Mouse (Mus musculus) neural tube, embryonic 13.5 days (tissue): ENCODE data around the gene Prss43. TPM values are rescaled to one million over a fixed set of nuclear protein-coding genes. Genes with fewer than 3 reads are reported as not detected.

Source experiments
- ATAC-seq: fragments of 200-750 bp; cut with Nextera tagmentation; 2 replicates; pipeline ENCODE4 v1.8.0; 2017; ENCODE audit warnings: low read depth, mild to moderate bottlenecking, moderate TSS enrichment, moderate library complexity
- H3K27ac ChIP-seq: fragments of 300-500 bp; sonication (generic); replicated peaks from 2 replicates; pipeline ENCODE4 v1.5.1; 2015; ENCODE audit warnings: moderate library complexity, mild to moderate bottlenecking, inconsistent platforms
- H3K27me3 ChIP-seq: fragments of 300-500 bp; sonication (generic); 2 replicates; pipeline ENCODE4 v1.6.1; 2015; ENCODE audit warnings: mild to moderate bottlenecking, inconsistent platforms
- H3K36me3 ChIP-seq: fragments of 300-500 bp; sonication (generic); 2 replicates; pipeline ENCODE4 v1.6.1; 2015; ENCODE audit warnings: mild to moderate bottlenecking, inconsistent platforms
- H3K4me1 ChIP-seq: fragments of 300-500 bp; sonication (generic); replicated peaks from 2 replicates; pipeline ENCODE4 v1.6.1; 2015; ENCODE audit warnings: inconsistent platforms
- H3K4me2 ChIP-seq: fragments of 300-500 bp; sonication (generic); 2 replicates; pipeline ENCODE4 v1.6.1; 2015; ENCODE audit warnings: inconsistent platforms, mild to moderate bottlenecking, moderate library complexity
- H3K4me3 ChIP-seq: fragments of 300-500 bp; sonication (generic); 2 replicates; pipeline ENCODE4 v1.5.1; 2015; ENCODE audit warnings: mild to moderate bottlenecking, inconsistent platforms
- H3K9ac ChIP-seq: fragments of 300-500 bp; sonication (generic); 2 replicates; pipeline ENCODE4 v1.6.1; 2015; ENCODE audit warnings: moderate library complexity, mild to moderate bottlenecking, inconsistent platforms
- H3K9me3 ChIP-seq: fragments of 300-500 bp; sonication (generic); 2 replicates; pipeline ENCODE4 v1.6.1; 2016; ENCODE audit warnings: inconsistent platforms
- WGBS: fragments of 180-500 bp; shearing (Covaris S2); methylation state at CpG from one replicate; pipeline ENCODE4 v1.1.7; 2015; 5-methylcytosine and 5-hydroxymethylcytosine counted together
- polyA plus RNA-seq: library from polyadenylated mRNA; unstranded; fragments of >200 nt; fragmentation: Nextera tagmentation; extraction: Ambion mirVana; gene quantifications from 2 replicates; pipeline ENCODE4 v1.2.1, GENCODE M21; 2015

Gene Prss43
- polyA plus RNA-seq, 1 experiment from 2014 or later = not detected

DNA sequence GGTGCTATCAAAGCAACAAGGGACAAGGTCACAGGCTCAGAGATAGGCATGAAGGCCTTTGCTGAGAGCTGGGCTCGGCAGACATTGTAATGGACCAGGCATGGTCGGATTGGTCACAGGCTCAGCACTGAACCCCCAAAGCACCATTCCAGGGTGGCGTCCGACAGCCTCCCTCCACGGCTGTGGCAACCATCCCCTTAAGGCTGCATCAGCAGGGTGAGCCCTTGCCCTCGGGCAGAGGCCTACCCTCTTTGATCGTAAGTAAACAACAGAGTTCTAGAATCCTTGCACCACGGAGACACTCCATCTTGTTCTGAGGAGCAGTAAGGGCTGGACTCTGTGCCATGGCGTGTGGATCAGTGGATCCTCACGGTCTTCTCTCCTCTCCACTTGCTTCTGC is 17.7 kb downstream of the Prss43 start, which contains the start of gene Prss46:
Gene Prss46, plus strand, starts transcription at position 301 of the 400 bp plus-strand sequence.
- WGBS = 84% methylated on average over 10 of the region's 10 CpGs
- H3K4me3 ChIP-seq = no peak within 1 kb of the TSS
- ATAC-seq = no peak
- H3K4me1 ChIP-seq = no peaks in the 10 kb centered on the region
- no peaks in the 10 kb centered on the region for H3K9me3 ChIP-seq
- H3K4me2 ChIP-seq = no peak within 1 kb of the TSS
- no peak within 1 kb of the TSS for H3K27ac ChIP-seq
- H3K9ac ChIP-seq = no peak within 1 kb of the TSS
- no peaks in the 10 kb centered on the region for H3K27me3 ChIP-seq
- no peaks in the 10 kb centered on the region for H3K36me3 ChIP-seq

GRCm38 (mm10) chr9:110849162-110849561 is 22.7 kb downstream of the Prss43 start:
- no peak overlapping the region for H3K27ac ChIP-seq
- no peaks in the 10 kb centered on the region for H3K36me3 ChIP-seq
- no peaks in the 10 kb centered on the region for H3K4me1 ChIP-seq
- 78% methylated on average over 7 of the region's 7 CpGs for WGBS
- no peak overlapping the region for H3K4me2 ChIP-seq
- no peak overlapping the region for H3K9ac ChIP-seq
- no peak overlapping the region for H3K4me3 ChIP-seq
- no peaks in the 10 kb centered on the region for H3K27me3 ChIP-seq
- no peak for ATAC-seq
- no peaks in the 10 kb centered on the region for H3K9me3 ChIP-seq

DNA sequence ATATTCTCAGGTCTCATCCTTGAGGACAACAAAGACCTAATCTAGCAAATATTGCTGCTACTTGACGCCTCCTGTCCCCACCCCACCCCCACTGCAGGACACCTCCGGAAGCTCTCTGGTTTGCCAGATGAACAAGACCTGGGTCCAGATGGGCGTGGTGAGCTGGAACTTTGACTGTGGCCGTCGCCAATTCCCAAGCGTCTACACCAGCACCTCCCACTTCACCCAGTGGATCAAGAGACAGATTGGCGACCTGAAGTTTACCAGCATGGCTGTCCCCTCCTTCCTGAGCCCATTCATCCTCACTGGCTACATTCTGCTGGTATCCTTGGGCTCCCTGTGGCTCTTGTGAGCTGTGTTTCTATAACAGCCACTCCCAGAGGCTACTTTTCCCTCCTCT is 29.4 kb downstream of the Prss43 start:
- H3K4me1 ChIP-seq = peaks cover 7% of the 10 kb centered on the region
- no peak for ATAC-seq
- H3K4me3 ChIP-seq = no peak overlapping the region
- H3K27me3 ChIP-seq = peaks cover 25% of the 10 kb centered on the region
- H3K36me3 ChIP-seq = no peaks in the 10 kb centered on the region
- no peak overlapping the region for H3K4me2 ChIP-seq
- no peak overlapping the region for H3K27ac ChIP-seq
- no peak overlapping the region for H3K9ac ChIP-seq
- 78% methylated on average over 7 of the region's 7 CpGs for WGBS
- H3K9me3 ChIP-seq = no peaks in the 10 kb centered on the region

- H3K4me2 ChIP-seq = no peak overlapping the region
- no peak overlapping the region for H3K27ac ChIP-seq
- H3K4me1 ChIP-seq = peaks cover 7% of the 10 kb centered on the region
- ATAC-seq = no peak
- H3K9me3 ChIP-seq = no peaks in the 10 kb centered on the region
- H3K27me3 ChIP-seq = peaks cover 25% of the 10 kb centered on the region
- H3K36me3 ChIP-seq = no peaks in the 10 kb centered on the region
- 75% methylated on average over 4 of the region's 4 CpGs for WGBS
- H3K4me3 ChIP-seq = no peak overlapping the region
- H3K9ac ChIP-seq = no peak overlapping the region
These were observed 30.4 kb downstream of the Prss43 start for GRCm38 (mm10) chr9:110856920-110857319.

- H3K27ac ChIP-seq = no peak within 1 kb of the TSS
- H3K9me3 ChIP-seq = no peaks in the 10 kb centered on the region
- H3K9ac ChIP-seq = no peak within 1 kb of the TSS
- peak within 1 kb of the TSS; percentile 18 for H3K4me3 ChIP-seq
- peaks cover 7% of the 10 kb centered on the region for H3K4me1 ChIP-seq
- peak within 1 kb of the TSS; percentile 44 for H3K4me2 ChIP-seq
- peaks cover 25% of the 10 kb centered on the region for H3K27me3 ChIP-seq
- 9% methylated on average over 50 of the region's 50 CpGs for WGBS
- no peak for ATAC-seq
- H3K36me3 ChIP-seq = no peaks in the 10 kb centered on the region
These were observed 31.4 kb downstream of the Prss43 start, which contains the start of gene Prss50 for GRCm38 (mm10) chr9:110857781-110858472. Gene Prss50 (plus strand): TSS chr9:110857967.

GRCm38 (mm10) chr9:110858523-110858922 is 32.0 kb downstream of the Prss43 start:
- WGBS = 57% methylated on average over 5 of the region's 5 CpGs

DNA sequence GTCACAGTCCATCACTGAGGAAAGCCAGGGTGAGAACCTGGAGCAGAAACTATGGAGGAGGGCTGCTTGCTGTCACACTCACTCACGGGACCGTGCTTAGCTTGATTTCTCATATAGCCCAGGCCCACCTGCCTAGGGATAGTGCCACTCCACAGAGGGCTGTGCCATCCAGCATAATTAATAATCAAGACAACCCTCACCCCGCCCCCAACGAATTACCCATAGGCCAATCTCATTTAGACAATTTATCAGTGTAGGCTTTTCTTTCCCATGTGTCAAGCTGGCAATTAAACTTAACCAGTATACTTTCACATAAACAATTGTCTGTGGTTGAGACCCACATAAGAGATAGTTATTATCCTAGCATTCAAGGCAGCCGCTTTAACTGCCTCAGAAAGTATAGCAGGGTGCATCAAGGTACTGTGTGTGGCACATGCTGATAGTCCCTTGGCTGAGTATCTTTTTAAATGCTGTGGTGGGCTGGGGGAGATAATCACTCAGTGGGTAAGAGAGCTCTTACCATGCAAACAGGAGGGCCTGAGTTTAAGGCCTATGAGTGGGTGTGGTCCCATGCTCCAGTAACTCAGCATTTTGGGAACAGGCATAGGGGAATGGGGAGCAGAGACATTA is 32.6 kb downstream of the Prss43 start:
- no peak overlapping the region for H3K4me2 ChIP-seq
- H3K27ac ChIP-seq = no peak overlapping the region
- no peaks in the 10 kb centered on the region for H3K9me3 ChIP-seq
- H3K4me3 ChIP-seq = no peak overlapping the region
- ATAC-seq = no peak
- H3K36me3 ChIP-seq = no peaks in the 10 kb centered on the region
- no peak overlapping the region for H3K9ac ChIP-seq
- H3K27me3 ChIP-seq = peaks cover 25% of the 10 kb centered on the region
- H3K4me1 ChIP-seq = peaks cover 7% of the 10 kb centered on the region
- WGBS = 73% methylated on average over 5 of the region's 5 CpGs

More at GRCm38 (mm10) chr9:110858523-110858922, 32.0 kb downstream of the Prss43 start:
- H3K27ac ChIP-seq = no peak overlapping the region
- H3K36me3 ChIP-seq = no peaks in the 10 kb centered on the region
- H3K9me3 ChIP-seq = no peaks in the 10 kb centered on the region
- no peak overlapping the region for H3K9ac ChIP-seq
- H3K4me3 ChIP-seq = no peak overlapping the region
- peaks cover 25% of the 10 kb centered on the region for H3K27me3 ChIP-seq
- ATAC-seq = no peak
- H3K4me1 ChIP-seq = peaks cover 7% of the 10 kb centered on the region
- H3K4me2 ChIP-seq = no peak overlapping the region

GRCm38 (mm10) chr9:110871030-110871429 is 44.5 kb downstream of the Prss43 start:
- no peak overlapping the region for H3K4me2 ChIP-seq
- no peak for ATAC-seq
- no peaks in the 10 kb centered on the region for H3K36me3 ChIP-seq
- H3K27me3 ChIP-seq = peaks cover 14% of the 10 kb centered on the region
- 26% methylated on average over 7 of the region's 7 CpGs for WGBS
- no peak overlapping the region for H3K9ac ChIP-seq
- no peak overlapping the region for H3K4me3 ChIP-seq
- H3K4me1 ChIP-seq = peaks cover 26% of the 10 kb centered on the region
- no peak overlapping the region for H3K27ac ChIP-seq
- H3K9me3 ChIP-seq = no peaks in the 10 kb centered on the region

GRCm38 (mm10) chr9:110873681-110874659 is 47.5 kb downstream of the Prss43 start:
- peak; percentile 77 for ATAC-seq
- Histone ChIP-seq H3K4me3 (peak overlapping the region; percentile 34), H3K27me3 (peaks cover 37% of the 10 kb centered on the region), H3K4me1 (peaks cover 26% of the 10 kb centered on the region), H3K9ac (peak overlapping the region; percentile 58), H3K36me3 (no peaks in the 10 kb centered on the region), H3K9me3 (no peaks in the 10 kb centered on the region), H3K4me2 (peak overlapping the region; percentile 57), H3K27ac (peak overlapping the region; percentile 76)
- 6% methylated on average over 40 of the region's 40 CpGs for WGBS

DNA sequence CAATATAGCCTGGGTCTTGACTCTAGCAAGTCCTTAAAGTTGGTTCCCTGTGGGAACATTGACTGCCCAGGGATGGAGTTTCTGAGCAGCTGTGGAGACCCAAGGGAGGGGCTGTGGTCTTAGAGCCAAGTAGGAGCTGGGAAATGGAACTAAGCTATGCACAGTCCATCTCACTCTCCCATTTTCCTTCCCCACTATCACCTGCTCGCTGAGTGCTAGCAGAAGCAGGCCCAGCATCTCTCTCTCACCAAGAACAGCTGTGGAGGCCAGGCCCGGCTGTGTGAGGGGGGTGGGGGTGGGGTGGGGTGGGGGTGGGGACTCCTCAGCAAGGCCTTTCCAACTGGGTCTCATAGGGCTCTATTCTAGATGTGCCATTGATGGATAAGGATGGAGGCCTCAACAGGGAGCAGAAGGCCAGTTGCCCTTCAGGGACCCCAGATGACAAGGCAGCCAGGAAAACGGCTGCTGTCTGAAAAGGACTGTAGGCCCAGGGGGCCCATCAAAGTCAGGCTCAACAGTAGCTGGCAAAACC is 48.2 kb downstream of the Prss43 start:
- peak overlapping the region; percentile 57 for H3K4me2 ChIP-seq
- H3K4me3 ChIP-seq = no peak overlapping the region
- 10% methylated on average over 2 of the region's 3 CpGs for WGBS
- no peak overlapping the region for H3K9ac ChIP-seq
- no peaks in the 10 kb centered on the region for H3K36me3 ChIP-seq
- ATAC-seq = peak; percentile 60
- no peaks in the 10 kb centered on the region for H3K9me3 ChIP-seq
- H3K27ac ChIP-seq = peak overlapping the region; percentile 76
- H3K4me1 ChIP-seq = peaks cover 31% of the 10 kb centered on the region
- H3K27me3 ChIP-seq = peaks cover 45% of the 10 kb centered on the region

DNA sequence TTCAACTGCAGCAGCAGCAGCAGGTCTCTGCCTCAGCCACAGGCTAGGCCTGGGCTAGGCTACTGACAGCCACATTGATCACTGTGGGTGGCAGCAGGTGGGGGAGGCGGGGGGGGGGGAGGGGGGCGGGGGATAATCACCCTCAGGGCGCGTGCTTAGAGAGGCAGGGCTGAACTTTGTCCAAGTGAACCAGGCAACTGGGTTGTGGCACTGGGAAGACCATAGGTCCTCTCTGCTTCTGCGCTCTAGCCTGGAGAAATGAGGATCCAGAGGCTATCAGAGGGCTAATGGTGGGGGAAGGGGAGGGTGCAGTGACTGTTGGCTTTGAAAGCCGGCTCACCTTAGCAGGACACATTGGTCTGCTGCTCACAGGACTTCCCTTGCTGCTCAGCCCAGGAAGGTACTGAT is 48.8 kb downstream of the Prss43 start:
- Histone ChIP-seq H3K9me3 (no peaks in the 10 kb centered on the region), H3K4me3 (no peak overlapping the region), H3K4me1 (peaks cover 37% of the 10 kb centered on the region), H3K9ac (no peak overlapping the region), H3K36me3 (no peaks in the 10 kb centered on the region), H3K27me3 (peaks cover 50% of the 10 kb centered on the region), H3K27ac (peak overlapping the region; percentile 76), H3K4me2 (no peak overlapping the region)
- WGBS = 11% methylated on average over 5 of the region's 6 CpGs
- peak; percentile 66; the same call in 1 of the 2 replicates for ATAC-seq
